Mouse (Mus musculus): ENCODE results near the gene Rftn1. TPM values are rescaled to one million over a fixed set of nuclear protein-coding genes. Genes with fewer than 3 reads are reported as not detected.

Gene Rftn1
- polyA plus RNA-seq, 1 experiment: 18.6 TPM

GRCm38 (mm10) chr17:50063832-50064627, 126.4 kb downstream of the Rftn1 start:
- Histone ChIP-seq H3K4me3 (ENCODE audit: insufficient read depth, low read depth, low read length) (no peak overlapping the region), H3K4me1 (ENCODE audit: control insufficient read depth, insufficient read depth, low read length) (no peaks in the 10 kb centered on the region), H3K36me3 (ENCODE audit: control insufficient read depth, insufficient read depth, low read length) (no peaks in the 10 kb centered on the region), H3K27ac (ENCODE audit: insufficient read depth, low read depth, low read length) (no peak overlapping the region), H3K27me3 (replicated peaks; ENCODE audit: control insufficient read depth, insufficient read depth, low read length) (no peaks in the 10 kb centered on the region)
- no peak for TF ChIP-seq CTCF (conservative IDR thresholded peaks at IDR 0.05; ENCODE audit: insufficient read depth, insufficient read length, low read depth, low read length)
- TF ChIP-seq POLR2A (IDR thresholded peaks at IDR 0.05; ENCODE audit: low read depth, low read length): no peak
- 89% methylated on average over 13 of the region's 13 CpGs for WGBS
- DNase-seq: no peak

GRCm38 (mm10) chr17:50062649-50063048, 127.8 kb downstream of the Rftn1 start:
- no peaks in the 10 kb centered on the region for H3K27me3 ChIP-seq (replicated peaks; ENCODE audit: control insufficient read depth, insufficient read depth, low read length)
- TF ChIP-seq POLR2A (IDR thresholded peaks at IDR 0.05; ENCODE audit: low read depth, low read length) (no peak), CTCF (conservative IDR thresholded peaks at IDR 0.05; ENCODE audit: insufficient read depth, insufficient read length, low read depth, low read length) (no peak)
- no peaks in the 10 kb centered on the region for H3K36me3 ChIP-seq (ENCODE audit: control insufficient read depth, insufficient read depth, low read length)
- H3K27ac ChIP-seq (ENCODE audit: insufficient read depth, low read depth, low read length): no peak overlapping the region
- H3K4me1 ChIP-seq (ENCODE audit: control insufficient read depth, insufficient read depth, low read length): no peaks in the 10 kb centered on the region
- WGBS: 82% methylated on average over 4 of the region's 4 CpGs
- no peak for DNase-seq
- H3K4me3 ChIP-seq (ENCODE audit: insufficient read depth, low read depth, low read length): no peak overlapping the region

- H3K27me3 ChIP-seq (replicated peaks; ENCODE audit: control insufficient read depth, insufficient read depth, low read length): no peaks in the 10 kb centered on the region
- no peaks in the 10 kb centered on the region for H3K36me3 ChIP-seq (ENCODE audit: control insufficient read depth, insufficient read depth, low read length)
- 77% methylated on average over 4 of the region's 4 CpGs for WGBS
- TF ChIP-seq CTCF (conservative IDR thresholded peaks at IDR 0.05; ENCODE audit: insufficient read depth, insufficient read length, low read depth, low read length) (no peak), POLR2A (IDR thresholded peaks at IDR 0.05; ENCODE audit: low read depth, low read length) (no peak)
- H3K4me3 ChIP-seq (ENCODE audit: insufficient read depth, low read depth, low read length): no peak overlapping the region
- no peaks in the 10 kb centered on the region for H3K4me1 ChIP-seq (ENCODE audit: control insufficient read depth, insufficient read depth, low read length)
- DNase-seq: no peak
- H3K27ac ChIP-seq (ENCODE audit: insufficient read depth, low read depth, low read length): no peak overlapping the region
These were observed 129.0 kb downstream of the Rftn1 start for GRCm38 (mm10) chr17:50061446-50061845.

- 69% methylated on average over 2 of the region's 2 CpGs for WGBS
- Histone ChIP-seq H3K27me3 (replicated peaks; ENCODE audit: control insufficient read depth, insufficient read depth, low read length) (no peaks in the 10 kb centered on the region), H3K27ac (ENCODE audit: insufficient read depth, low read depth, low read length) (no peak overlapping the region), H3K4me3 (ENCODE audit: insufficient read depth, low read depth, low read length) (no peak overlapping the region), H3K36me3 (ENCODE audit: control insufficient read depth, insufficient read depth, low read length) (no peaks in the 10 kb centered on the region), H3K4me1 (ENCODE audit: control insufficient read depth, insufficient read depth, low read length) (no peaks in the 10 kb centered on the region)
- TF ChIP-seq CTCF (conservative IDR thresholded peaks at IDR 0.05; ENCODE audit: insufficient read depth, insufficient read length, low read depth, low read length) (no peak), POLR2A (IDR thresholded peaks at IDR 0.05; ENCODE audit: low read depth, low read length) (no peak)
- DNase-seq: no peak
These were observed 130.3 kb downstream of the Rftn1 start for GRCm38 (mm10) chr17:50060220-50060619.

- TF ChIP-seq POLR2A (IDR thresholded peaks at IDR 0.05; ENCODE audit: low read depth, low read length) (no peak), CTCF (conservative IDR thresholded peaks at IDR 0.05; ENCODE audit: insufficient read depth, insufficient read length, low read depth, low read length) (no peak)
These were observed 131.1 kb downstream of the Rftn1 start for GRCm38 (mm10) chr17:50059417-50059816.

GRCm38 (mm10) chr17:50055154-50055756, 135.2 kb downstream of the Rftn1 start:
- TF ChIP-seq POLR2A (IDR thresholded peaks at IDR 0.05; ENCODE audit: low read depth, low read length): no peak
- TF ChIP-seq CTCF (conservative IDR thresholded peaks at IDR 0.05; ENCODE audit: insufficient read depth, insufficient read length, low read depth, low read length): no peak
- no peak overlapping the region for H3K27ac ChIP-seq (ENCODE audit: insufficient read depth, low read depth, low read length)
- H3K27me3 ChIP-seq (replicated peaks; ENCODE audit: control insufficient read depth, insufficient read depth, low read length): no peaks in the 10 kb centered on the region
- no peak for DNase-seq
- H3K4me3 ChIP-seq (ENCODE audit: insufficient read depth, low read depth, low read length): no peak overlapping the region
- 81% methylated on average over 16 of the region's 16 CpGs for WGBS
- H3K4me1 ChIP-seq (ENCODE audit: control insufficient read depth, insufficient read depth, low read length): no peaks in the 10 kb centered on the region
- no peaks in the 10 kb centered on the region for H3K36me3 ChIP-seq (ENCODE audit: control insufficient read depth, insufficient read depth, low read length)

More at GRCm38 (mm10) chr17:50059417-50059816, 131.1 kb downstream of the Rftn1 start:
- Histone ChIP-seq H3K36me3 (ENCODE audit: control insufficient read depth, insufficient read depth, low read length) (no peaks in the 10 kb centered on the region), H3K27me3 (replicated peaks; ENCODE audit: control insufficient read depth, insufficient read depth, low read length) (no peaks in the 10 kb centered on the region), H3K27ac (ENCODE audit: insufficient read depth, low read depth, low read length) (no peak overlapping the region), H3K4me1 (ENCODE audit: control insufficient read depth, insufficient read depth, low read length) (no peaks in the 10 kb centered on the region), H3K4me3 (ENCODE audit: insufficient read depth, low read depth, low read length) (no peak overlapping the region)
- no peak for DNase-seq
- WGBS: 81% methylated on average over 5 of the region's 5 CpGs

- no peak overlapping the region for H3K27ac ChIP-seq (ENCODE audit: insufficient read depth, low read depth, low read length)
- 90% methylated on average over 7 of the region's 7 CpGs for WGBS
These were observed 135.9 kb downstream of the Rftn1 start for GRCm38 (mm10) chr17:50054586-50054985.

More at GRCm38 (mm10) chr17:50054586-50054985, 135.9 kb downstream of the Rftn1 start:
- DNase-seq: no peak
- H3K27me3 ChIP-seq (replicated peaks; ENCODE audit: control insufficient read depth, insufficient read depth, low read length): no peaks in the 10 kb centered on the region
- H3K4me1 ChIP-seq (ENCODE audit: control insufficient read depth, insufficient read depth, low read length): no peaks in the 10 kb centered on the region
- TF ChIP-seq POLR2A (IDR thresholded peaks at IDR 0.05; ENCODE audit: low read depth, low read length) (no peak), CTCF (conservative IDR thresholded peaks at IDR 0.05; ENCODE audit: insufficient read depth, insufficient read length, low read depth, low read length) (no peak)
- H3K36me3 ChIP-seq (ENCODE audit: control insufficient read depth, insufficient read depth, low read length): no peaks in the 10 kb centered on the region
- H3K4me3 ChIP-seq (ENCODE audit: insufficient read depth, low read depth, low read length): no peak overlapping the region
